Mouse (Mus musculus): Measurements from ENCODE around the gene Rtn2. TPM values are rescaled to one million over a fixed set of nuclear protein-coding genes. Genes with fewer than 3 reads are reported as not detected.

The Rtn2 gene
- polyA plus RNA-seq, 1 experiment: 0.29 TPM

- Histone ChIP-seq H3K36me3 (ENCODE audit: control insufficient read depth) (peaks cover 72% of the 10 kb centered on the region), H3K4me3 (replicated peaks) (no peak overlapping the region), H3K9me3 (ENCODE audit: control insufficient read depth, low read length) (no peaks in the 10 kb centered on the region; the same call in 1 of the 2 replicates), H3K27me3 (ENCODE audit: control insufficient read depth) (no peaks in the 10 kb centered on the region), H3K4me1 (ENCODE audit: control insufficient read depth) (peaks cover 90% of the 10 kb centered on the region)
- TF ChIP-seq GATA1 (IDR thresholded peaks at IDR 0.05; ENCODE audit: low read length) (no peak), TAL1 (IDR thresholded peaks at IDR 0.05; ENCODE audit: low read length) (no peak)
Measured at GRCm38 (mm10) chr7:19243858-19244257, 38.6 kb upstream of the Rtn2 start.

- peaks cover 83% of the 10 kb centered on the region for H3K4me1 ChIP-seq (ENCODE audit: control insufficient read depth)
- no peaks in the 10 kb centered on the region; the same call in 1 of the 2 replicates for H3K9me3 ChIP-seq (ENCODE audit: control insufficient read depth, low read length)
- no peaks in the 10 kb centered on the region for H3K27me3 ChIP-seq (ENCODE audit: control insufficient read depth)
- TF ChIP-seq TAL1 (IDR thresholded peaks at IDR 0.05; ENCODE audit: low read length) (no peak), GATA1 (IDR thresholded peaks at IDR 0.05; ENCODE audit: low read length) (no peak)
- H3K4me3 ChIP-seq (replicated peaks): no peak overlapping the region
- H3K36me3 ChIP-seq (ENCODE audit: control insufficient read depth): peaks cover 76% of the 10 kb centered on the region
Measured at GRCm38 (mm10) chr7:19245083-19245482, 37.3 kb upstream of the Rtn2 start.

GRCm38 (mm10) chr7:19246855-19247254 lies 35.6 kb upstream of the Rtn2 start:
- Histone ChIP-seq H3K9me3 (ENCODE audit: control insufficient read depth, low read length) (no peaks in the 10 kb centered on the region; the same call in 1 of the 2 replicates), H3K4me1 (ENCODE audit: control insufficient read depth) (peaks cover 74% of the 10 kb centered on the region), H3K27me3 (ENCODE audit: control insufficient read depth) (no peaks in the 10 kb centered on the region), H3K36me3 (ENCODE audit: control insufficient read depth) (peaks cover 60% of the 10 kb centered on the region), H3K4me3 (replicated peaks) (peak overlapping the region; percentile 9)
- TF ChIP-seq GATA1 (IDR thresholded peaks at IDR 0.05; ENCODE audit: low read length): peak; percentile 69
- no peak for TF ChIP-seq TAL1 (IDR thresholded peaks at IDR 0.05; ENCODE audit: low read length)

- Histone ChIP-seq H3K4me3 (replicated peaks) (no peak overlapping the region), H3K4me1 (ENCODE audit: control insufficient read depth) (peaks cover 73% of the 10 kb centered on the region)
- no peak for TF ChIP-seq GATA1 (IDR thresholded peaks at IDR 0.05; ENCODE audit: low read length)
Measured at GRCm38 (mm10) chr7:19247511-19247910, 34.9 kb upstream of the Rtn2 start.

GRCm38 (mm10) chr7:19252078-19252477 lies 30.3 kb upstream of the Rtn2 start:
- H3K9me3 ChIP-seq (ENCODE audit: control insufficient read depth, low read length): no peaks in the 10 kb centered on the region; the same call in 1 of the 2 replicates

More at GRCm38 (mm10) chr7:19247511-19247910, 34.9 kb upstream of the Rtn2 start:
- peaks cover 56% of the 10 kb centered on the region for H3K36me3 ChIP-seq (ENCODE audit: control insufficient read depth)
- H3K9me3 ChIP-seq (ENCODE audit: control insufficient read depth, low read length): no peaks in the 10 kb centered on the region; the same call in 1 of the 2 replicates
- no peaks in the 10 kb centered on the region for H3K27me3 ChIP-seq (ENCODE audit: control insufficient read depth)

GRCm38 (mm10) chr7:19253437-19253836 lies 29.0 kb upstream of the Rtn2 start:
- Histone ChIP-seq H3K4me3 (replicated peaks) (no peak overlapping the region), H3K9me3 (ENCODE audit: control insufficient read depth, low read length) (no peaks in the 10 kb centered on the region), H3K27me3 (ENCODE audit: control insufficient read depth) (no peaks in the 10 kb centered on the region), H3K36me3 (ENCODE audit: control insufficient read depth) (peaks cover 44% of the 10 kb centered on the region), H3K4me1 (ENCODE audit: control insufficient read depth) (peaks cover 60% of the 10 kb centered on the region)
- no peak for TF ChIP-seq GATA1 (IDR thresholded peaks at IDR 0.05; ENCODE audit: low read length)
- TF ChIP-seq TAL1 (IDR thresholded peaks at IDR 0.05; ENCODE audit: low read length): no peak

More at GRCm38 (mm10) chr7:19252078-19252477, 30.3 kb upstream of the Rtn2 start:
- Histone ChIP-seq H3K36me3 (ENCODE audit: control insufficient read depth) (peaks cover 39% of the 10 kb centered on the region), H3K4me1 (ENCODE audit: control insufficient read depth) (peaks cover 54% of the 10 kb centered on the region), H3K27me3 (ENCODE audit: control insufficient read depth) (no peaks in the 10 kb centered on the region), H3K4me3 (replicated peaks) (no peak overlapping the region)
- TF ChIP-seq TAL1 (IDR thresholded peaks at IDR 0.05; ENCODE audit: low read length): no peak
- TF ChIP-seq GATA1 (IDR thresholded peaks at IDR 0.05; ENCODE audit: low read length): no peak

GRCm38 (mm10) chr7:19255395-19255794 lies 27.0 kb upstream of the Rtn2 start:
- Histone ChIP-seq H3K36me3 (ENCODE audit: control insufficient read depth) (peaks cover 57% of the 10 kb centered on the region), H3K4me1 (ENCODE audit: control insufficient read depth) (peaks cover 59% of the 10 kb centered on the region)
- no peak for TF ChIP-seq GATA1 (IDR thresholded peaks at IDR 0.05; ENCODE audit: low read length)
- TF ChIP-seq TAL1 (IDR thresholded peaks at IDR 0.05; ENCODE audit: low read length): no peak

GRCm38 (mm10) chr7:19256567-19256966 lies 25.9 kb upstream of the Rtn2 start:
- Histone ChIP-seq H3K4me1 (ENCODE audit: control insufficient read depth) (peaks cover 63% of the 10 kb centered on the region), H3K4me3 (replicated peaks) (no peak overlapping the region), H3K27me3 (ENCODE audit: control insufficient read depth) (no peaks in the 10 kb centered on the region), H3K36me3 (ENCODE audit: control insufficient read depth) (peaks cover 68% of the 10 kb centered on the region), H3K9me3 (ENCODE audit: control insufficient read depth, low read length) (no peaks in the 10 kb centered on the region)
- TF ChIP-seq GATA1 (IDR thresholded peaks at IDR 0.05; ENCODE audit: low read length) (no peak), TAL1 (IDR thresholded peaks at IDR 0.05; ENCODE audit: low read length) (no peak)

More at GRCm38 (mm10) chr7:19255395-19255794, 27.0 kb upstream of the Rtn2 start:
- H3K9me3 ChIP-seq (ENCODE audit: control insufficient read depth, low read length): no peaks in the 10 kb centered on the region
- no peaks in the 10 kb centered on the region for H3K27me3 ChIP-seq (ENCODE audit: control insufficient read depth)
- no peak overlapping the region for H3K4me3 ChIP-seq (replicated peaks)

GRCm38 (mm10) chr7:19257390-19258022 lies 24.9 kb upstream of the Rtn2 start:
- Histone ChIP-seq H3K4me1 (ENCODE audit: control insufficient read depth) (peaks cover 61% of the 10 kb centered on the region), H3K4me3 (replicated peaks) (peak overlapping the region; percentile 44), H3K36me3 (ENCODE audit: control insufficient read depth) (peaks cover 78% of the 10 kb centered on the region), H3K27me3 (ENCODE audit: control insufficient read depth) (no peaks in the 10 kb centered on the region), H3K9me3 (ENCODE audit: control insufficient read depth, low read length) (no peaks in the 10 kb centered on the region)
- TF ChIP-seq GATA1 (IDR thresholded peaks at IDR 0.05; ENCODE audit: low read length) (no peak), TAL1 (IDR thresholded peaks at IDR 0.05; ENCODE audit: low read length) (no peak)

All from erythroblast, embryonic 14.5 days (primary cell).